Mouse (Mus musculus): Measurements from ENCODE around the gene Alox12b. TPM values are rescaled to one million over a fixed set of nuclear protein-coding genes. Genes with fewer than 3 reads are reported as not detected.

Gene Alox12b
- polyA plus RNA-seq, 1 experiment from 2014 or later = not detected

DNA sequence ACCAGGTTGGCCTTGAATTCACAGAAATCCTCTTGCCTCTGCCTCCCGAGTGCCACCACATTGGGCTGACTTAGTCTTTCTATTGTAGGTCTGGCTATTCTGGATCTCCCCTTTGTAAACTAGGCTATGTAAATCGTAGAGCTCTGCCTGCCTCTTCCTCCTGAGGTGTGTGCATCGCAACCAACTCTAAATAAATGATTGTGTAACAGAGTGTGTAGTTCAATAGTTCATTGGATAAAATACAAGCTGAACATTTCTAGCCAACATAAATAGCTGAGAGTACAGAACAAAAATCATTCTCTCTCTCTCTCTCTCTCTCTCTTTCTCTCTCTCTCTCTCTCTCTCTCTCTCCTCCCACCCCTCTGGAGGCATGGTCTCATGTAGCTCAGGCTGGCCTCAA, 42.2 kb upstream of the Alox12b start:
- H3K4me1 ChIP-seq (ENCODE audit: control insufficient read depth, insufficient read depth, low read length) = peaks cover 2% of the 10 kb centered on the region; the same call in 1 of the 2 replicates
- H3K4me3 ChIP-seq (ENCODE audit: low read depth, low read length) = no peak overlapping the region
- no peak overlapping the region for H3K4me2 ChIP-seq (ENCODE audit: low read length)
- H3K9me3 ChIP-seq (replicated peaks; ENCODE audit: control insufficient read depth, low read length) = no peaks in the 10 kb centered on the region
- H3K27ac ChIP-seq (ENCODE audit: low read depth, low read length) = no peak overlapping the region
- peaks cover under 1% of the 10 kb centered on the region; the same call in 1 of the 2 replicates for H3K36me3 ChIP-seq (ENCODE audit: control insufficient read depth, insufficient read depth, low read length)
- no peak for ATAC-seq
- H3K27me3 ChIP-seq (replicated peaks; ENCODE audit: control insufficient read depth, insufficient read depth, low read length) = no peaks in the 10 kb centered on the region
- no peak for DNase-seq (ENCODE audit: low spot score)
- WGBS = 82% methylated on average over 3 of the region's 3 CpGs
- H3K9ac ChIP-seq (ENCODE audit: low read length) = no peak overlapping the region

GRCm38 (mm10) chr11:69116843-69117242, 39.9 kb upstream of the Alox12b start:
- Histone ChIP-seq H3K27me3 (replicated peaks; ENCODE audit: control insufficient read depth, insufficient read depth, low read length) (peaks cover 6% of the 10 kb centered on the region; the same call in 1 of the 2 replicates), H3K4me3 (ENCODE audit: low read depth, low read length) (no peak overlapping the region), H3K9me3 (replicated peaks; ENCODE audit: control insufficient read depth, low read length) (no peaks in the 10 kb centered on the region), H3K4me2 (ENCODE audit: low read length) (peak overlapping the region; percentile 86), H3K4me1 (ENCODE audit: control insufficient read depth, insufficient read depth, low read length) (peaks cover 12% of the 10 kb centered on the region; the same call in 1 of the 2 replicates), H3K27ac (ENCODE audit: low read depth, low read length) (no peak overlapping the region), H3K36me3 (ENCODE audit: control insufficient read depth, insufficient read depth, low read length) (no peaks in the 10 kb centered on the region), H3K9ac (ENCODE audit: low read length) (no peak overlapping the region)
- 64% methylated on average over 5 of the region's 5 CpGs for WGBS
- no peak for ATAC-seq
- DNase-seq (ENCODE audit: low spot score) = no peak

GRCm38 (mm10) chr11:69117737-69118695, 38.8 kb upstream of the Alox12b start:
- H3K4me1 ChIP-seq (ENCODE audit: control insufficient read depth, insufficient read depth, low read length) = peaks cover 12% of the 10 kb centered on the region; the same call in 1 of the 2 replicates
- peak overlapping the region; percentile 86 for H3K4me2 ChIP-seq (ENCODE audit: low read length)
- H3K27me3 ChIP-seq (replicated peaks; ENCODE audit: control insufficient read depth, insufficient read depth, low read length) = peaks cover 6% of the 10 kb centered on the region; the same call in 1 of the 2 replicates
- no peaks in the 10 kb centered on the region for H3K36me3 ChIP-seq (ENCODE audit: control insufficient read depth, insufficient read depth, low read length)
- ATAC-seq (peak; percentile 27; the same call in 1 of the 2 replicates), DNase-seq (ENCODE audit: low spot score) (peak; percentile 61)
- H3K9me3 ChIP-seq (replicated peaks; ENCODE audit: control insufficient read depth, low read length) = no peaks in the 10 kb centered on the region
- under 1% methylated on average over 45 of the region's 45 CpGs for WGBS
- H3K9ac ChIP-seq (ENCODE audit: low read length) = peak overlapping the region; percentile 75
- peak overlapping the region; percentile 58 for H3K27ac ChIP-seq (ENCODE audit: low read depth, low read length)
- peak overlapping the region; percentile 62 for H3K4me3 ChIP-seq (ENCODE audit: low read depth, low read length)

DNA sequence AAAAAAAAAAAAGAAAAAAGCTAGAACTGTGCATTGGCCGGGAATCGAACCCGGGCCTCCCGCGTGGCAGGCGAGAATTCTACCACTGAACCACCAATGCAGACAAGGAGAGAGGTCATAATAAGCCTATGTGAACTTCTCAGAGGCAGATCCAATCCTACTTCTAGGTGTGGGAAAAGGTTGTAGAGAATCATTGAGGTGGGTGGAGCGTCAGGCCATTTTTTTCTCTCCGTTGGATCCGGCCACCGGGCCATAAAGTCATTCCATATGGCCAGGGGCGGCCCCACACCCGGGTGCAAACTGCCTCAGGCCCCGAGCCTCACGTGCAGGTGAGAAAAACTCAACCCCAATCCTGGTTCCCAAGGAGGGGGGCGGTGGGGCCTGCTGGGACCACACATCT, 38.0 kb upstream of the Alox12b start:
- Histone ChIP-seq H3K27ac (ENCODE audit: low read depth, low read length) (no peak overlapping the region), H3K27me3 (replicated peaks; ENCODE audit: control insufficient read depth, insufficient read depth, low read length) (peaks cover 6% of the 10 kb centered on the region; the same call in 1 of the 2 replicates), H3K4me1 (ENCODE audit: control insufficient read depth, insufficient read depth, low read length) (peaks cover 12% of the 10 kb centered on the region; the same call in 1 of the 2 replicates), H3K9ac (ENCODE audit: low read length) (peak overlapping the region; percentile 3; the same call in 1 of the 2 replicates), H3K4me2 (ENCODE audit: low read length) (peak overlapping the region; percentile 86), H3K36me3 (ENCODE audit: control insufficient read depth, insufficient read depth, low read length) (no peaks in the 10 kb centered on the region), H3K9me3 (replicated peaks; ENCODE audit: control insufficient read depth, low read length) (no peaks in the 10 kb centered on the region), H3K4me3 (ENCODE audit: low read depth, low read length) (peak overlapping the region; percentile 62)
- under 1% methylated on average over 15 of the region's 15 CpGs for WGBS
- DNase-seq (ENCODE audit: low spot score) = peak; percentile 92
- ATAC-seq = no peak

GRCm38 (mm10) chr11:69119446-69120155, 37.2 kb upstream of the Alox12b start:
- H3K4me3 ChIP-seq (ENCODE audit: low read depth, low read length) = no peak overlapping the region
- peaks cover 12% of the 10 kb centered on the region; the same call in 1 of the 2 replicates for H3K4me1 ChIP-seq (ENCODE audit: control insufficient read depth, insufficient read depth, low read length)
- H3K36me3 ChIP-seq (ENCODE audit: control insufficient read depth, insufficient read depth, low read length) = no peaks in the 10 kb centered on the region
- no peaks in the 10 kb centered on the region for H3K9me3 ChIP-seq (replicated peaks; ENCODE audit: control insufficient read depth, low read length)
- no peak overlapping the region for H3K27ac ChIP-seq (ENCODE audit: low read depth, low read length)
- ATAC-seq (no peak), DNase-seq (ENCODE audit: low spot score) (no peak)
- H3K27me3 ChIP-seq (replicated peaks; ENCODE audit: control insufficient read depth, insufficient read depth, low read length) = peaks cover 6% of the 10 kb centered on the region; the same call in 1 of the 2 replicates
- 38% methylated on average over 14 of the region's 14 CpGs for WGBS
- no peak overlapping the region for H3K9ac ChIP-seq (ENCODE audit: low read length)
- H3K4me2 ChIP-seq (ENCODE audit: low read length) = peak overlapping the region; percentile 94

DNA sequence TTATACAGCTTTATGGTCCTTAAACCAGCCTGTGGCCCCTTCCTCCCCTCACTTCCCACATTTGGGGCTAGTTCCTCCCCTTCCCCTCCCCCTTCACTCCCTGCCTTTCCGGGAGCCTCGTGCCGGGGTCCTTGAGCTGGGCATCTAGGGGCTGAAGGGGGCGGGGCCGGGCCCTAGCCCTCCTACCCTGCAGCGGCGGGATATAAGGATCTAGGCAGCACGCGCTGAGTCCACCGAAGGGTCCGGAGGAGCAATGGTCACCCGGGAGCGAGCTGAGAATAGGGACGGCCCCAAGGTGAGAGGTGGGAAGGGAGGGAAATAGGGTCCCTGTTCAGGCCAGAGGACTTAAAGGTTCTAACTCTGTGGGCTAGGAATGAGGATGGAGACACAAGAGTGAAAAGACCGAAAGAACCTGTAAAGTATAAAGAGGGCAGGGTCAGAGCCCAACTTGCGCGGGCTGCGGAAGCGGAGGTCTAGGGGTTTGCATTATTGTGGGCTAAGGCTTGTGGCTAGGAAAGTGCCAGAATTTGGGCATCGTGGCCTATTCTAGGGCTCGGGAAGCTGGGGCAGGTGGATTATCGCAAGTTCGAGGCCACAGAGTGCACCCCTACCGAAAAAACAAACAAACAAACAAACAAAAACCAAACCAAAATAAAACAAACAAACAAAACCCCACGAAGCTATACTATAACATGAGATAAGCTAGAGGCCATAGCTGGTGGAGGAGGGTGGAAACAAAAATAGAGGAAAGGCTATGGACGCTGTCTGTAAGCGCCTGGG, 36.4 kb upstream of the Alox12b start, which contains the start of gene Hes7:
Gene Hes7, plus strand, starts transcription at position 184 of the 780 bp plus-strand sequence.
- Histone ChIP-seq H3K4me3 (ENCODE audit: low read depth, low read length) (peak within 1 kb of the TSS; percentile 77), H3K4me1 (ENCODE audit: control insufficient read depth, insufficient read depth, low read length) (peaks cover 12% of the 10 kb centered on the region; the same call in 1 of the 2 replicates), H3K9me3 (replicated peaks; ENCODE audit: control insufficient read depth, low read length) (no peaks in the 10 kb centered on the region), H3K27me3 (replicated peaks; ENCODE audit: control insufficient read depth, insufficient read depth, low read length) (peaks cover 6% of the 10 kb centered on the region; the same call in 1 of the 2 replicates), H3K9ac (ENCODE audit: low read length) (peak within 1 kb of the TSS; percentile 72), H3K4me2 (ENCODE audit: low read length) (peak within 1 kb of the TSS; percentile 94), H3K36me3 (ENCODE audit: control insufficient read depth, insufficient read depth, low read length) (no peaks in the 10 kb centered on the region), H3K27ac (ENCODE audit: low read depth, low read length) (no peak within 1 kb of the TSS)
- 3% methylated on average over 27 of the region's 27 CpGs for WGBS
- ATAC-seq (no peak), DNase-seq (ENCODE audit: low spot score) (no peak)

DNA sequence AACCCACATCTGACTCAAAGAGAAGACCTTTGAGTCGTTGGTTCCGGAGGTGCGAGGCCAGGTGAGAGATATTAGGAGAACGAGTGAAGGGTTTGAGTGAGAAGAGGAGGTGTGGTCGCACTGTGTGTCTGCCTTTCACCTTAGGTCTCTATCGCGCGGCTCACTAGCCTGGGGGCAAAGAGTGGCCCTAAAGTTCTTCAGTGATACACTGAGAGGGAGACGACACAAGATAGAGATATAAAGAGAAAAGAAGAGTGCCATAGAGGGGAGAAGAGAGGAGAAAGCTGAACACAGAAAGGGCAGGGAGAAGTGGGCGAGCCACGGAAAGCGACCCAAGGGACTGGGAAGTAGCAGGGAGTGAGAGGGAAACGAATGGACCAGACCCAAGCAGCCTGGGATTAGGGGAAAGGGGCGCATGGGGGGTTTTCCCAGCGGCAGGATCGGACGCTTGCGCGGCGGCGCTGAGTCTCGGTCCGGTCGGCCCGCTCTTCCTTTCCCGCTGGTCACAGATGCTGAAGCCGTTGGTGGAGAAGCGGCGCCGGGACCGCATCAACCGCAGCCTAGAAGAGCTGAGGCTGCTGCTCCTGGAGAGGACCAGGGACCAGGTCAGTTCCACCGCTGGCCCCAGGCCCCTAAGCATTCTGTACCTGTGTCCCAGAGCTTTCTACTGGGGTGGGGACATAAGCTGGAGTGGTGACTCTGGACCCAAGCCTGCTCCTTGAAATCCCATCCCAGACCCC, 35.6 kb upstream of the Alox12b start:
- DNase-seq (ENCODE audit: low spot score) = no peak
- Histone ChIP-seq H3K9me3 (replicated peaks; ENCODE audit: control insufficient read depth, low read length) (no peaks in the 10 kb centered on the region), H3K4me1 (ENCODE audit: control insufficient read depth, insufficient read depth, low read length) (peaks cover 15% of the 10 kb centered on the region; the same call in 1 of the 2 replicates), H3K27ac (ENCODE audit: low read depth, low read length) (no peak overlapping the region), H3K4me2 (ENCODE audit: low read length) (peak overlapping the region; percentile 94), H3K36me3 (ENCODE audit: control insufficient read depth, insufficient read depth, low read length) (no peaks in the 10 kb centered on the region), H3K4me3 (ENCODE audit: low read depth, low read length) (peak overlapping the region; percentile 77), H3K9ac (ENCODE audit: low read length) (peak overlapping the region; percentile 72), H3K27me3 (replicated peaks; ENCODE audit: control insufficient read depth, insufficient read depth, low read length) (peaks cover 6% of the 10 kb centered on the region; the same call in 1 of the 2 replicates)
- no peak for ATAC-seq
- WGBS = under 1% methylated on average over 33 of the region's 33 CpGs
